ENCODE assay signal across 8 mouse cellular contexts in genomic region chr2:118887845-118888548, GRCm38 (mm10). TPM values are rescaled to one million over a fixed set of nuclear protein-coding genes. Genes with fewer than 3 reads are reported as not detected.
DNase-seq lines count a peak whose midpoint lies in the region; ATAC-seq lines count a peak whose summit lies in the region.

No protein-coding gene starts in this region.

- peak overlapping the region; percentile 33 for H3K4me2 ChIP-seq in hindbrain, embryonic 14.5 days (replicated peaks)

- H3K36me3 ChIP-seq in hindbrain, embryonic 14.5 days (replicated peaks; ENCODE audit: control insufficient read depth, insufficient read depth), result no peaks in the 10 kb centered on the region
- no peaks in the 10 kb centered on the region for H3K36me3 ChIP-seq in midbrain, embryonic 10.5 days

- no peak overlapping the region; the same call in 1 of the 2 replicates for H3K9ac ChIP-seq in hindbrain, embryonic 14.5 days

- 0 out of 2 replicates have a peak, but pooled peaks have one; percentile 11 for ATAC-seq in frontal cortex, adult (ENCODE audit: low TSS enrichment)
- ATAC-seq in hindbrain, embryonic 14.5 days (ENCODE audit: low FRiP score), result no peak

- H3K27ac ChIP-seq in hindbrain, embryonic 14.5 days, result no peak overlapping the region
- no peak overlapping the region for H3K27ac ChIP-seq in midbrain, embryonic 10.5 days (replicated peaks)

- H3K27me3 ChIP-seq in hindbrain, embryonic 14.5 days (ENCODE audit: control insufficient read depth, insufficient read depth, low read length), result peaks cover 14% of the 10 kb centered on the region; the same call in 1 of the 2 replicates
- H3K27me3 ChIP-seq in midbrain, embryonic 10.5 days (ENCODE audit: low read depth, poor library complexity, severe bottlenecking), result peaks cover 67% of the 10 kb centered on the region

- H3K4me3 ChIP-seq in hindbrain, embryonic 14.5 days (replicated peaks; ENCODE audit: low read length), result no peak overlapping the region
- H3K4me3 ChIP-seq in midbrain, embryonic 10.5 days, result no peak overlapping the region

- 24% methylated on average over 14 of the region's 14 CpGs for WGBS in hindbrain, embryonic 14.5 days
- WGBS in midbrain, embryonic 10.5 days, result 29% methylated on average over 14 of the region's 14 CpGs

- H3K4me1 ChIP-seq in hindbrain, embryonic 14.5 days (replicated peaks; ENCODE audit: control insufficient read depth, insufficient read depth, low read length), result peaks cover 2% of the 10 kb centered on the region
- H3K4me1 ChIP-seq in midbrain, embryonic 10.5 days, result peaks cover 11% of the 10 kb centered on the region

- intact Hi-C loops in left cerebral cortex, postnatal 4 days (cut with DNase I), result loop anchor here (10.0 kb wide), 1 partner anchor 143 kb away; the partner anchor contains the start of gene Inafm2

- H3K9me3 ChIP-seq in hindbrain, embryonic 14.5 days (ENCODE audit: control insufficient read depth, low read length), result no peaks in the 10 kb centered on the region
- no peaks in the 10 kb centered on the region for H3K9me3 ChIP-seq in midbrain, embryonic 10.5 days (replicated peaks)

- DNase-seq in frontal cortex, postnatal 10 days (ENCODE audit: low spot score in 2 of 2), result no peak
- DNase-seq in NIH3T3 (ENCODE audit: low read depth), result peak; percentile 18
- DNase-seq in hindbrain, embryonic 14.5 days (ENCODE audit: low spot score), result peak; percentile 25
- DNase-seq in midbrain, embryonic 10.5 days (ENCODE audit: low spot score), result peak; percentile 17
- DNase-seq in right cerebral cortex, postnatal 36 days (ENCODE audit: low spot score in 2 of 2), result no peak
- DNase-seq in frontal cortex, postnatal 14 days (ENCODE audit: low spot score in 2 of 2), result no peak
- DNase-seq in left cerebral cortex, postnatal 4 days, result no peak

RNA-seq across cellular contexts. Expression of gene Bahd1, which starts 12.2 kb away (rescaled TPM):
- 2.0 and 2.7 TPM in 2 replicates for polyA plus RNA-seq in hindbrain, embryonic 14.5 days (2014; fragmentation: Nextera tagmentation; extraction: Ambion mirVana)
- 3.8 and 3.9 TPM in 2 replicates for polyA plus RNA-seq in midbrain, embryonic 10.5 days (2016; fragmentation: Nextera tagmentation; extraction: Ambion mirVana)
- total RNA-seq in left cerebral cortex, postnatal 4 days (2021), result 10 to 100 TPM; 32.3 to 35.6 TPM

RNA-seq across cellular contexts. Expression of gene Ivd, which starts 26.2 kb away (rescaled TPM):
- polyA plus RNA-seq in hindbrain, embryonic 14.5 days (2014; fragmentation: Nextera tagmentation; extraction: Ambion mirVana), result 36.4 and 38.1 TPM in 2 replicates
- polyA plus RNA-seq in midbrain, embryonic 10.5 days (2016; fragmentation: Nextera tagmentation; extraction: Ambion mirVana), result 63.3 and 67.3 TPM in 2 replicates
- total RNA-seq in left cerebral cortex, postnatal 4 days (2021), result 10 to 100 TPM; 50.7 to 57.6 TPM

RNA-seq across cellular contexts. Expression of gene Chst14, which starts 38.3 kb away (rescaled TPM):
- 7.7 and 8.7 TPM in 2 replicates for polyA plus RNA-seq in hindbrain, embryonic 14.5 days (2014; fragmentation: Nextera tagmentation; extraction: Ambion mirVana)
- polyA plus RNA-seq in midbrain, embryonic 10.5 days (2016; fragmentation: Nextera tagmentation; extraction: Ambion mirVana), result 14.5 and 17.2 TPM in 2 replicates
- 1 to 10 TPM; 4.0 to 4.3 TPM for total RNA-seq in left cerebral cortex, postnatal 4 days (2021)

Comparison
In these comparisons a context has a peak if more than half of its experiments do, and no peak if none do; other contexts are left out.
1. DNase-seq: peak in NIH3T3 (single experiment), hindbrain, embryonic 14.5 days (single experiment) and midbrain, embryonic 10.5 days (single experiment); none in frontal cortex, postnatal 10 days (0 of 2), right cerebral cortex, postnatal 36 days (0 of 2), frontal cortex, postnatal 14 days (0 of 2) and left cerebral cortex, postnatal 4 days (single experiment).